Mouse (Mus musculus): ENCODE measurements around the gene Gm7876. TPM values are rescaled to one million over a fixed set of nuclear protein-coding genes. Genes with fewer than 3 reads are reported as not detected.
"Not testable (repeated sequence)": the region's sequence is repeated elsewhere in the genome, so short reads cannot be mapped to it uniquely, and the experiment has no call there.

Gm7876 gene
- not detected in 2 replicates for polyA plus RNA-seq (2016; fragmentation: Nextera tagmentation; extraction: Ambion mirVana)

DNA sequence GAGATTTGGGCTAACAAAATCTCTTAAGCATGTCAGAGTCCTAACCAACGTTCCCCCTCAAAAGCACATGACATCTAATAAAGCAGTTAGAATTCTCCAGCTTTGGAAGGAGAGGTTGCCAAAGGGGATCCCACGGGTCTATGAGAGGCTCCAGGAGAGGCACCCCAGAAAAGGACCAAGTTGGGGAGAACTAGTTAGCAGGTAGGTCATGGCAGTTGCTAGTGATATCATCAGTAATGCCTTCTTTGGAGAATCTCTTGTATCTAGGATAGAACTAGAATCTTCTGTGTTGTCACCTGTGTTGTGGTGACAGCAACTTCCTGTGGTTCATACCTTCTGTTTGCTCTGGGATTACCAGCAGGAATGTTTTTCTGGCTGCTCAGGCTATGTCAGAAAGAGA, at the start of gene Gm7876:
Gm7876 (plus strand) TSS at position 301 of the 400 bp plus-strand sequence.
- not testable (repeated sequence) for H3K27ac ChIP-seq (replicated peaks); H3K27me3 ChIP-seq (replicated peaks; ENCODE audit: low read depth, poor library complexity, severe bottlenecking); H3K4me3 ChIP-seq; H3K9me3 ChIP-seq; H3K4me1 ChIP-seq; DNase-seq (ENCODE audit: low spot score); H3K36me3 ChIP-seq (replicated peaks)
- WGBS, result 84% methylated on average over 1 of the region's 2 CpGs

DNA sequence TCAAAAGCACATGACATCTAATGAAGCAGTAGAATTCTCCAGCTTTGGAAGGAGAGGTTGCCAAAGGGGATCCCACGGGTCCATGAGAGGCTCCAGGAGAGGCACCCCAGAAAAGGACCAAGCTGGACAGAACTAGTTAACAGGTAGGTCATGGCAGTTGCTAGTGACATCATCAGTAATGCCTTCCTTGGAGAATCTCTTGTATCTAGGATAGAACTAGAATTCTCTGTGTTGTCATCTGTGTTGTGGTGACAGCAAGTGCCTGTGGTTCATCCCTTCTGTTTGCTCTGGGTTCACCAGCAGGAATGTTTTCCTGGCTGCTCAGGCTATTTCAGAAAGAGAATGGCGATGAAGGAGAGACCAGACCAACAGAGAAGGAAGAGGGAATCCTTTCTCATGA, 45.1 kb upstream of the Gm7876 start, which contains the start of gene Gm3239:
Gm3239 (plus strand) TSS at position 301 of the 400 bp plus-strand sequence.
- H3K36me3 ChIP-seq (replicated peaks); H3K27me3 ChIP-seq (replicated peaks; ENCODE audit: low read depth, poor library complexity, severe bottlenecking); DNase-seq (ENCODE audit: low spot score); H3K4me3 ChIP-seq; H3K9me3 ChIP-seq; H3K27ac ChIP-seq (replicated peaks); H3K4me1 ChIP-seq: not testable (repeated sequence)
- no CpG with 5 or more reads among the region's 2 CpGs for WGBS

DNA sequence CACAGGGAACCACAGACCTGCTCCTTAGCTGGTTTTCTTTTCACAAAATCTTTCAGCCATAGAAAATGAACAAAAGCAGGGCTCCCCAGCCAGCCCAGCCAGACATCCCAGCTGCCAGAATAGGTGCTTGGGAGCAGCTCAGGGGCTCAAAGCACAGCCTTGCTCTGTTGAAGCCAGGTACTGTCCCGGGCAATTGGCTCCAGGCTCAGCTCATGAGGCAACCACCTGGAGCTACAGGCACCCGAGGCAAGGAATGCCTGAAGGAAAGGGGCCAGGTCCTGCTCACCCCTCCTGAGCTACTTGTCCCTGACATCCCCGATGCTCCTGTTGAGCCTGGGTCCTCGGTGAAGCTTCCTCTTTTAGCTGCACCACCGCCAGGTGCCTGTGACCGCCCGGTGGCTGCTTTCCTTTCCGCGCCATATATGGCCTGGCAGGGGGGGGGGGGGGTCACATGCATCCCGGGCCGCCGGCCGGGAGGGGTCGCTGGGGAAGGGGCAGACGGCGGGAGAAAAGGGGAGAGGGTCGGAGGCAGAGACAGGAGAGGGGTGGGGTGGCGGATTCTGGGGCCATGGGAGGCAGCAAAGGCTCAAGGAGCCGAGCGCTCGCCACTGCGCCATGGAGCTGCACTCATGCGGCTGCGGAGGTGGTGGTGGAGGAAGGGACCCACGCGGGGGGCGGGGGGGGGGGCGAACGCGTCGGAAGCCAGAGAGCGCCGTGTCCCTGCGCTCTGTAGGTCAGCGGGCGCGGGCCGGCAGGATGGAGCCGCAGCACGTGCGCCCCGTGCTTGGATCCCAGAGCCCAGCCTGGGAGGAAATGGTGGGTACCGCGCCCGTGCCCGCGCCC, 17.2 kb downstream of the Gm7876 start, which contains the start of gene Gm3252:
Gm3252 (plus strand) TSS at position 738 of the 843 bp plus-strand sequence.
- H3K9me3 ChIP-seq; H3K27ac ChIP-seq (replicated peaks); H3K27me3 ChIP-seq (replicated peaks; ENCODE audit: low read depth, poor library complexity, severe bottlenecking); H3K36me3 ChIP-seq (replicated peaks); H3K4me1 ChIP-seq: not testable (repeated sequence)
- H3K4me3 ChIP-seq, result peak within 1 kb of the TSS; percentile 49
- WGBS, result under 1% methylated on average over 28 of the region's 47 CpGs
- DNase-seq (ENCODE audit: low spot score), result peak; percentile 10

Other genes starting within 250 kb of the Gm7876 start
- gene Gm3182, start 227.5 kb upstream of the Gm7876 start, polyA plus RNA-seq (2016; fragmentation: Nextera tagmentation; extraction: Ambion mirVana), result not detected in 2 replicates
- gene Gm3047, start 153.8 kb upstream of the Gm7876 start, polyA plus RNA-seq (2016; fragmentation: Nextera tagmentation; extraction: Ambion mirVana), result not detected in 2 replicates
- gene Gm8159, start 76.9 kb upstream of the Gm7876 start, polyA plus RNA-seq (2016; fragmentation: Nextera tagmentation; extraction: Ambion mirVana), result not detected in 2 replicates
- gene Gm3239, start 45.0 kb upstream of the Gm7876 start, polyA plus RNA-seq (2016; fragmentation: Nextera tagmentation; extraction: Ambion mirVana), result 0.12 TPM in 1 of 2 replicates, not detected in the other
- gene Gm3252, start 17.5 kb downstream of the Gm7876 start, polyA plus RNA-seq (2016; fragmentation: Nextera tagmentation; extraction: Ambion mirVana), result 0.51 and 0.60 TPM in 2 replicates
- gene Gm9602, start 67.1 kb downstream of the Gm7876 start, polyA plus RNA-seq (2016; fragmentation: Nextera tagmentation; extraction: Ambion mirVana), result not detected in 2 replicates
- gene Gm3269, start 128.9 kb downstream of the Gm7876 start, polyA plus RNA-seq (2016; fragmentation: Nextera tagmentation; extraction: Ambion mirVana), result not detected in 2 replicates
- gene Gm3264, start 146.3 kb downstream of the Gm7876 start, polyA plus RNA-seq (2016; fragmentation: Nextera tagmentation; extraction: Ambion mirVana), result 1.0 TPM in 2 replicates
- gene Gm3278, start 183.2 kb downstream of the Gm7876 start, polyA plus RNA-seq (2016; fragmentation: Nextera tagmentation; extraction: Ambion mirVana), result not detected in 2 replicates

All from embryonic facial prominence, embryonic 10.5 days (tissue).